Mouse (Mus musculus): ENCODE measurements at regions not wholly inside any gene's neighbourhood (a gene's known extent, or its start where the extent isn't known, plus 50 kb on each side); places are given as distances from the start of the nearest gene placed in this dataset.

GRCm38 (mm10) chr12:50989561-50990325 is 340.8 kb upstream of the Prkd1 start:
- Histone ChIP-seq H3K4me1 (ENCODE audit: control insufficient read depth in 1 of 2, insufficient read depth in 2 of 2, low read length in 2 of 2) (no peaks in the 10 kb centered on the region), H3K9ac (ENCODE audit: control insufficient read depth, low read depth, low read length, poor library complexity, severe bottlenecking) (no peak overlapping the region), H3K36me3 (ENCODE audit: control insufficient read depth in 1 of 2, insufficient read depth in 2 of 2, low read length in 2 of 2) (no peaks in the 10 kb centered on the region), H3K27me3 (ENCODE audit: control insufficient read depth in 1 of 2, insufficient read depth in 2 of 2, low read length in 2 of 2) (no peaks in the 10 kb centered on the region), H3K4me3 (ENCODE audit: control insufficient read depth in 1 of 2, insufficient read depth in 1 of 2, low read depth in 2 of 2, low read length in 2 of 2) (no peak overlapping the region), H3K9me3 (replicated peaks; ENCODE audit: insufficient read depth, low read length) (no peaks in the 10 kb centered on the region), H3K79me2 (ENCODE audit: control insufficient read depth, insufficient read depth, low read length, poor library complexity) (no peaks in the 10 kb centered on the region), H3K27ac (ENCODE audit: control insufficient read depth, low read depth, low read length) (no peak overlapping the region)
- TF ChIP-seq POLR2AphosphoS5 (IDR thresholded peaks at IDR 0.05; ENCODE audit: borderline replicate concordance, low read depth, low read length) = no peak
- DNase-seq (ENCODE audit: low read depth, low spot score) = no peak

DNA sequence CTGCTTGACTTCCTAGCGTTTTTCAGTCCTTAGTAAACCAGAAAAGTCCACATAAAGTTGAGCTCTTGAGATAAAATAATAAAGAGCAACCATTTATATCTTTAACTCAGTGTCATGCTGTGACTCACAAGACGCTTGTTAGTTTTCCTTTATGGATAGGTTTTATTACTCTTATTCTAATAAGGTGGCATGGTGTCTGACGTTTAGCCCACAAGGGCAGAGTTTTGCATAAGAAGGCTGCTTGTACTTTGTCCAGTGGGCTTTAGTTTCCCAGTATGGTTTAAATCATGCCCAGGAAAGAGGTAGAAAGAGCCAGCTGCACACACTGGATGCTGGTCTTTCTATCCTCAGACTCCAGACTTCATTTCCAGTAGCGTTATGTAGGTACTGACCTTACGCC is 332.4 kb upstream of the Prkd1 start:
- Histone ChIP-seq H3K79me2 (ENCODE audit: control insufficient read depth, insufficient read depth, low read length, poor library complexity) (no peaks in the 10 kb centered on the region), H3K9me3 (replicated peaks; ENCODE audit: insufficient read depth, low read length) (no peaks in the 10 kb centered on the region), H3K27me3 (ENCODE audit: control insufficient read depth in 1 of 2, insufficient read depth in 2 of 2, low read length in 2 of 2) (no peaks in the 10 kb centered on the region), H3K9ac (ENCODE audit: control insufficient read depth, low read depth, low read length, poor library complexity, severe bottlenecking) (no peak overlapping the region), H3K27ac (ENCODE audit: control insufficient read depth, low read depth, low read length) (no peak overlapping the region), H3K4me3 (ENCODE audit: control insufficient read depth in 1 of 2, insufficient read depth in 1 of 2, low read depth in 2 of 2, low read length in 2 of 2) (no peak overlapping the region), H3K36me3 (ENCODE audit: control insufficient read depth in 1 of 2, insufficient read depth in 2 of 2, low read length in 2 of 2) (no peaks in the 10 kb centered on the region), H3K4me1 (ENCODE audit: control insufficient read depth in 1 of 2, insufficient read depth in 2 of 2, low read length in 2 of 2) (no peaks in the 10 kb centered on the region)
- TF ChIP-seq KAT2A (conservative IDR thresholded peaks at IDR 0.05; ENCODE audit: low read depth, low read length) (no peak), ZKSCAN1 (IDR thresholded peaks at IDR 0.05; ENCODE audit: low read depth, low read length) (no peak), USF1 (IDR thresholded peaks at IDR 0.05; ENCODE audit: low read depth, low read length) (no peak), E2F4 (IDR thresholded peaks at IDR 0.05; ENCODE audit: borderline replicate concordance, low read depth, low read length) (no peak), GABPA (IDR thresholded peaks at IDR 0.05; ENCODE audit: low read depth, low read length) (no peak), TAL1 (IDR thresholded peaks at IDR 0.05; ENCODE audit: low read length) (no peak), BHLHE40 (IDR thresholded peaks at IDR 0.05; ENCODE audit: borderline replicate concordance, low read depth, low read length) (no peak), POLR2A (IDR thresholded peaks at IDR 0.05; ENCODE audit: control insufficient read depth in 1 of 2, insufficient read depth in 1 of 2, low read depth in 1 of 2, low read length in 2 of 2, poor library complexity in 1 of 2) (no peak), NELFE (IDR thresholded peaks at IDR 0.05; ENCODE audit: low read depth, low read length) (no peak), SIN3A (IDR thresholded peaks at IDR 0.05; ENCODE audit: low read length) (no peak), ZC3H11A (IDR thresholded peaks at IDR 0.05; ENCODE audit: low read depth, low read length) (no peak), CHD1 (IDR thresholded peaks at IDR 0.05; ENCODE audit: low read depth, low read length) (no peak), ZMIZ1 (IDR thresholded peaks at IDR 0.05; ENCODE audit: low read depth, low read length) (no peak), CHD2 (IDR thresholded peaks at IDR 0.05; ENCODE audit: low read length) (no peak), ETS1 (IDR thresholded peaks at IDR 0.05; ENCODE audit: low read depth, low read length) (no peak), RCOR1 (IDR thresholded peaks at IDR 0.05; ENCODE audit: low read depth, low read length) (no peak), SMC3 (IDR thresholded peaks at IDR 0.05; ENCODE audit: low read depth, low read length) (no peak)
- DNase-seq (ENCODE audit: low read depth, low spot score) = no peak

Data from MEL (cell line).